Mouse (Mus musculus) stomach, embryonic 14.5 days (tissue): Measurements from ENCODE around the gene Gm5431. TPM values are rescaled to one million over a fixed set of nuclear protein-coding genes. Genes with fewer than 3 reads are reported as not detected.
"Not testable (repeated sequence)": the region's sequence is repeated elsewhere in the genome, so short reads cannot be mapped to it uniquely, and the experiment has no call there.

ENCODE experiments used
- ATAC-seq: fragments of 200-750 bp; cut with Nextera tagmentation; 2 replicates; pipeline ENCODE4 v1.8.0; 2017; ENCODE audit warnings: low read depth, moderate TSS enrichment; ENCODE audit not compliant: insufficient number of reproducible peaks, insufficient read depth, low FRiP score
- H3K27ac ChIP-seq: fragments of 300-500 bp; sonication (generic); 2 replicates; pipeline ENCODE4 v1.5.1; 2014; ENCODE audit warnings: mild to moderate bottlenecking, low read length, moderate library complexity, mixed read lengths
- H3K27me3 ChIP-seq: fragments of 300-500 bp; sonication (generic); 2 replicates; pipeline ENCODE4 v1.6.1; 2014; ENCODE audit warnings: low read length, control low read depth, mixed read lengths; ENCODE audit not compliant: control insufficient read depth, insufficient read depth
- H3K36me3 ChIP-seq: fragments of 300-500 bp; sonication (generic); 2 replicates; pipeline ENCODE4 v1.6.1; 2014; ENCODE audit warnings: mild to moderate bottlenecking, control low read depth, low read length, moderate library complexity, mixed read lengths; ENCODE audit not compliant: control insufficient read depth, insufficient read depth
- H3K4me1 ChIP-seq: fragments of 300-500 bp; sonication (generic); 2 replicates; pipeline ENCODE4 v1.6.1; 2014; ENCODE audit warnings: low read length, control low read depth, mixed read lengths; ENCODE audit not compliant: control insufficient read depth, insufficient read depth
- H3K4me2 ChIP-seq: fragments of 300-500 bp; sonication (generic); replicated peaks from 2 replicates; pipeline ENCODE4 v1.6.1; 2014; ENCODE audit warnings: low read depth, low read length, control low read depth
- H3K4me3 ChIP-seq: fragments of 300-500 bp; sonication (generic); 2 replicates; pipeline ENCODE4 v1.5.1; 2014; ENCODE audit warnings: low read depth, low read length, control low read depth
- H3K9ac ChIP-seq: fragments of 300-500 bp; sonication (generic); replicated peaks from 2 replicates; pipeline ENCODE4 v1.6.1; 2014; ENCODE audit warnings: low read depth, mild to moderate bottlenecking, control low read depth, low read length, moderate library complexity, mixed read lengths
- H3K9me3 ChIP-seq: fragments of 300-500 bp; sonication (generic); 2 replicates; pipeline ENCODE4 v1.6.1; 2016; ENCODE audit warnings: low read depth, low read length, control low read depth; ENCODE audit not compliant: control insufficient read depth
- WGBS: fragments of 180-500 bp; shearing (Covaris S2); extraction: QIAGEN DNeasy Blood & Tissue Kit; methylation state at CpG from one replicate; pipeline ENCODE4 v1.1.7; 2014; 5-methylcytosine and 5-hydroxymethylcytosine counted together
- polyA plus RNA-seq: library from polyadenylated mRNA; unstranded; fragments of >200 nt; fragmentation: Nextera tagmentation; extraction: Ambion mirVana; gene quantifications from 2 replicates; pipeline ENCODE4 v1.2.1, GENCODE M21; 2014

Gene Gm5431
- polyA plus RNA-seq, 1 experiment from 2014 or later: 0.12 TPM

DNA sequence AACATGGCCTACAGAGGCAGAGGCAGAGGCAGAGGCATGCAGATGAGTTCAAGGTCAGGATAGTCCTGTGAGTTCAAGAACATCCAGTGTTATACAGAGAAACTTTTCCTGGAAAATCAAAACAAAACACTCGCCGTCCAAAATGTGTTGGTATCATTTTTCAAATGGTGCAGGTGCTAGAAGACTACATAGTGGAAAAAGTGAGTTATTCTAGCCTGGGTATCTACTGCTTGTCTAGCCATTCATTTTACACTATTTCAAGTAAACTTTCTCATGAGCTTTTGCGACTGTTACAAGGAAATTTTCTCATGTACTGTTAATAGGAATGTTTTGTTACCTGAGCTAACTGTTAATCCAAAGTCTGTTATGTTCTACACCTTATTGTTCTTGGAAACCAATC lies 16.4 kb upstream of the Gm5431 start:
- no peaks in the 10 kb centered on the region for H3K9me3 ChIP-seq
- 70% methylated on average over 3 of the region's 3 CpGs for WGBS
- H3K4me3 ChIP-seq: no peak overlapping the region
- H3K9ac ChIP-seq: no peak overlapping the region
- H3K4me1 ChIP-seq: no peaks in the 10 kb centered on the region
- H3K27ac ChIP-seq: no peak overlapping the region
- no peaks in the 10 kb centered on the region for H3K27me3 ChIP-seq
- no peaks in the 10 kb centered on the region for H3K36me3 ChIP-seq
- ATAC-seq: no peak
- no peak overlapping the region for H3K4me2 ChIP-seq

GRCm38 (mm10) chr11:48913611-48914010 lies 11.6 kb upstream of the Gm5431 start:
- ATAC-seq: no peak
- Histone ChIP-seq H3K4me3 (no peak overlapping the region), H3K9me3 (no peaks in the 10 kb centered on the region), H3K27ac (no peak overlapping the region), H3K36me3 (no peaks in the 10 kb centered on the region), H3K27me3 (no peaks in the 10 kb centered on the region), H3K9ac (no peak overlapping the region), H3K4me1 (no peaks in the 10 kb centered on the region), H3K4me2 (no peak overlapping the region)
- 86% methylated on average over 1 of the region's 1 CpGs for WGBS

- H3K27ac ChIP-seq: no peak overlapping the region
- no peak overlapping the region for H3K9ac ChIP-seq
- H3K27me3 ChIP-seq: no peaks in the 10 kb centered on the region
- no peaks in the 10 kb centered on the region for H3K36me3 ChIP-seq
- no peak for ATAC-seq
- no peak overlapping the region for H3K4me3 ChIP-seq
- H3K4me2 ChIP-seq: no peak overlapping the region
- H3K4me1 ChIP-seq: no peaks in the 10 kb centered on the region
- 48% methylated on average over 1 of the region's 1 CpGs for WGBS
- no peaks in the 10 kb centered on the region for H3K9me3 ChIP-seq
These were observed 6.4 kb upstream of the Gm5431 start for GRCm38 (mm10) chr11:48908459-48908858.

DNA sequence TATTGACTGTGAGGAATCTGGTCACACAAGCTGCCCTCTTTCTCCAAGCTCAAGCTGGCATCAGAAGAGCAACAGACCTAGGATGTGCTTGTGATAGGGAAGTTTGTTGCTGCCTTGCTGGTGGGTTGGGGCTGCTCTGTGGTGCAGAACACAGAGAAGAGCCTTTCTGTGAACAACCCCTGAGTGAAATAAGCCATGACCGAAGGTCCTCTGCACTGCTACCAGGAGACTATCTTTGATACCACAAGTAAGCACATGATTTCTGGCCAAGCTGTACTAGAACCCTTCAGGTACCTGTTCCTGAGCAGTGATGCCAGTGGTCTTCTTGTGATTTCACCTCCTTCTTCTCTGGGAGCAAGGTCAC lies 465 bp downstream of the Gm5431 start:
- H3K9me3 ChIP-seq, ATAC-seq, H3K27me3 ChIP-seq, H3K4me2 ChIP-seq, H3K36me3 ChIP-seq, H3K27ac ChIP-seq, H3K4me1 ChIP-seq, H3K9ac ChIP-seq, H3K4me3 ChIP-seq: not testable (repeated sequence)
- WGBS: 88% methylated on average over 1 of the region's 1 CpGs

GRCm38 (mm10) chr11:48900654-48901566 lies 1.1 kb downstream of the Gm5431 start:
- H3K27me3 ChIP-seq, H3K27ac ChIP-seq, H3K4me3 ChIP-seq, H3K4me2 ChIP-seq, H3K4me1 ChIP-seq, H3K9ac ChIP-seq, H3K36me3 ChIP-seq, H3K9me3 ChIP-seq, ATAC-seq: not testable (repeated sequence)
- 77% methylated on average over 6 of the region's 6 CpGs for WGBS

DNA sequence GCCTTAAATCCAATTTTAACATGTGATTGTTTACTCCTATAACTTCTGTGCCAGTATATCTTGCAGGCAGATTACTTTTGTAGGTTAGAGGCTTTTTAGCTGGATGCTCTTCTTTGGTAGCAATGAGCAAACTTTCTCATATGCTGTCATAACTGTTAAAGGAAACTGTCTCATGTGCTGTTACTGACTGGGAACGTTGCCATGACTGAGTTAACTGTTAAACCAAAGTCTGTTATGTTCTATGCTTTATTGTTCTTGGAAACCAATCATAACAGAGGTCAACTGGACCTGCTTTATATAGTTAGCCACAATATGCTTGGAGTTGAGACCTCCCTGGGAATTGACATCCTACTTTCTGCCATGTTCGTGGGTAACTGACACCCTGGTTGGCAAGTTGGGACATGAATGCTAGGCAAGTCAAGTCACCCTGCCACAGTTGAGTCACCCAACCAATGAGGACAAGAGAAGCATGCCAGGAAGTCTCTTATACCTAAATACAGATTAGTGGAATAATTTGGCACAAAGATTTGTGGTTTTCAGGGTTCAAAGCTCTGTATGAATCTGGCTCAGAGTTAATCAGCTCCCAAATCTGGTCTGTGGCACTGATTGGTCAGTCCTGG lies 3.1 kb downstream of the Gm5431 start:
- ATAC-seq: no peak
- H3K4me2 ChIP-seq: no peak overlapping the region
- H3K27ac ChIP-seq: no peak overlapping the region
- no peaks in the 10 kb centered on the region for H3K27me3 ChIP-seq
- no peaks in the 10 kb centered on the region for H3K9me3 ChIP-seq
- H3K9ac ChIP-seq: no peak overlapping the region
- WGBS: 75% methylated on average over 2 of the region's 2 CpGs
- H3K4me1 ChIP-seq: no peaks in the 10 kb centered on the region
- no peaks in the 10 kb centered on the region for H3K36me3 ChIP-seq
- H3K4me3 ChIP-seq: no peak overlapping the region

DNA sequence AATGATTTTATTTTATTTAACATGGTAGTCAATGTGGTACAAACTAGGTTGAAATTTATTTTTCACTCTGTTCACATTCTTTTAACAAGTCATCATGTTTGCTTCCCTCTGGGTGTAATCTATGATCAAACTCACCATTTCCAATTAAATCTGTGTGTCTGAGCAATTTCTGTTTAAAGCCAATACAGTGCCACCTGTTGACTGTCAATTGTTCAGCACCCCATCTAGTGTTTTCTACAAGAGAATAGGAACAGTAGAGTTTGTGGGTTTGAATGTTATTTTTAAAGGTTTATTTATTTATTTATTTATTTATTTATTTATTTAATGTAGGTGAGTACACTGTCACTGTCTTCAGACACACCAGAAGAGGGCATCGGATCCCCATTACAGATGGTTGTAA lies 25.3 kb downstream of the Gm5431 start:
- 85% methylated on average over 1 of the region's 1 CpGs for WGBS
- ATAC-seq: no peak

DNA sequence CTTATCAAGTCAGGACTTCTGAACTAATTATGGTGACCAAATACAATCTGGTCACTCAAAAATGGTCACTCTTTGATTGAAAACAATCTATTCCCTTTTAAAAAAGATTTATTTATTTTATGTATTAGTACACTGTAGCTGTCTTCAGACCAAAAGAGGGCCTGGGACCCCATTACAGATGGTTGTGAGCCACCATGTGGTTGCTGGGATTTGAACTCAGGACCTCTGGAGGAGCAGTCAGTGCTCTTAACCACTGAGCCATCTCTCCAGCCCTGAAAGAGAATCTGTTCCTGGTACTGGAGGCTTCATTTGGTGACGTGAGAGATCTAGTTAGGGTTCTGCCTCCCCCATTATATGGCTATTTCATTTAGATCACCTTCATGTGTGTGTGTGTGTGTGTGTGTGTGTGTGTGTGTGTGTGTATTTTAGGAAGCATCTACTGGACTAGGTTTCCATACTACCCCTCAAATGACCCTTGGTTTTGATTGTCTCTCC lies 26.6 kb downstream of the Gm5431 start:
- H3K27me3 ChIP-seq, H3K9ac ChIP-seq, H3K4me2 ChIP-seq, H3K4me3 ChIP-seq, ATAC-seq, H3K36me3 ChIP-seq, H3K9me3 ChIP-seq, H3K4me1 ChIP-seq, H3K27ac ChIP-seq: not testable (repeated sequence)
- 71% methylated on average over 1 of the region's 1 CpGs for WGBS

More for the DNA sequence above, 25.3 kb downstream of the Gm5431 start:
- no peak overlapping the region for H3K4me2 ChIP-seq
- H3K9ac ChIP-seq: no peak overlapping the region
- no peak overlapping the region for H3K4me3 ChIP-seq
- no peaks in the 10 kb centered on the region for H3K4me1 ChIP-seq
- H3K27ac ChIP-seq: no peak overlapping the region
- no peaks in the 10 kb centered on the region for H3K27me3 ChIP-seq
- H3K9me3 ChIP-seq: no peaks in the 10 kb centered on the region
- no peaks in the 10 kb centered on the region for H3K36me3 ChIP-seq
